Mouse (Mus musculus): ENCODE measurements around the gene Tent4b. TPM values are rescaled to one million over a fixed set of nuclear protein-coding genes. Genes with fewer than 3 reads are reported as not detected.
A peak's percentile ranks its signal among the peaks of the same experiment; 100 is the strongest.

Tent4b gene
- total RNA-seq, 2 experiments from 2014 or later, result 30.2 to 31.4 TPM

GRCm38 (mm10) chr8:88273051-88273430 is 74.0 kb downstream of the Tent4b start:
- no peak for DNase-seq (ENCODE audit: low spot score in 2 of 2)

- DNase-seq (ENCODE audit: low spot score in 2 of 2), result no peak
These were observed 75.1 kb downstream of the Tent4b start for GRCm38 (mm10) chr8:88274090-88274489.

- no peak for DNase-seq (ENCODE audit: low spot score in 2 of 2)
These were observed 80.2 kb downstream of the Tent4b start for GRCm38 (mm10) chr8:88279220-88279619.

GRCm38 (mm10) chr8:88279670-88280069 is 80.7 kb downstream of the Tent4b start:
- no peak for DNase-seq (ENCODE audit: low spot score in 2 of 2)

GRCm38 (mm10) chr8:88280904-88281303 is 81.9 kb downstream of the Tent4b start:
- no peak for DNase-seq (ENCODE audit: low spot score in 2 of 2)

- DNase-seq (ENCODE audit: low spot score in 2 of 2), result peak; percentile 62 to 68
These were observed 83.7 kb downstream of the Tent4b start for GRCm38 (mm10) chr8:88282684-88283083.

- DNase-seq (ENCODE audit: low spot score in 2 of 2), result no peak
These were observed 84.5 kb downstream of the Tent4b start for GRCm38 (mm10) chr8:88283243-88284115.

- DNase-seq (ENCODE audit: low spot score in 2 of 2), result no peak
These were observed 85.7 kb downstream of the Tent4b start for GRCm38 (mm10) chr8:88284738-88285137.

- DNase-seq (ENCODE audit: low spot score in 2 of 2), result no peak
These were observed 86.7 kb downstream of the Tent4b start for GRCm38 (mm10) chr8:88285469-88286356.

- no peak for DNase-seq (ENCODE audit: low spot score in 2 of 2)
These were observed 87.5 kb downstream of the Tent4b start for GRCm38 (mm10) chr8:88286421-88286960.

- DNase-seq (ENCODE audit: low spot score in 2 of 2), result no peak
These were observed 89.7 kb downstream of the Tent4b start for GRCm38 (mm10) chr8:88288622-88289242.

- no peak for DNase-seq (ENCODE audit: low spot score in 2 of 2)
These were observed 90.9 kb downstream of the Tent4b start for GRCm38 (mm10) chr8:88289901-88290300.

- no peak for DNase-seq (ENCODE audit: low spot score in 2 of 2)
These were observed 91.6 kb downstream of the Tent4b start for GRCm38 (mm10) chr8:88290326-88291304.

- DNase-seq (ENCODE audit: low spot score in 2 of 2), result no peak
These were observed 92.3 kb downstream of the Tent4b start for GRCm38 (mm10) chr8:88291305-88291690.

GRCm38 (mm10) chr8:88292926-88293325 is 93.9 kb downstream of the Tent4b start:
- DNase-seq (ENCODE audit: low spot score in 2 of 2), result no peak

GRCm38 (mm10) chr8:88293590-88294356 is 94.8 kb downstream of the Tent4b start:
- no peak for DNase-seq (ENCODE audit: low spot score in 2 of 2)

GRCm38 (mm10) chr8:88294977-88295376 is 96.0 kb downstream of the Tent4b start:
- no peak for DNase-seq (ENCODE audit: low spot score in 2 of 2)

- DNase-seq (ENCODE audit: low spot score in 2 of 2), result no peak
These were observed 99.1 kb downstream of the Tent4b start for GRCm38 (mm10) chr8:88297976-88298732.

GRCm38 (mm10) chr8:88298733-88299103 is 99.7 kb downstream of the Tent4b start:
- DNase-seq (ENCODE audit: low spot score in 2 of 2), result no peak

All from adrenal gland, adult 18-20 months (tissue).